Mouse (Mus musculus) right cerebral cortex, adult 2 months (tissue): ENCODE results near the gene Tmtc1.

Experiments
- DNase-seq, 2 experiments: peaks; one replicate each; pipeline ENCODE4 v3.0.0; 2021 to 2022; ENCODE audit warnings: low spot score in 2 of 2

The Tmtc1 gene

DNA sequence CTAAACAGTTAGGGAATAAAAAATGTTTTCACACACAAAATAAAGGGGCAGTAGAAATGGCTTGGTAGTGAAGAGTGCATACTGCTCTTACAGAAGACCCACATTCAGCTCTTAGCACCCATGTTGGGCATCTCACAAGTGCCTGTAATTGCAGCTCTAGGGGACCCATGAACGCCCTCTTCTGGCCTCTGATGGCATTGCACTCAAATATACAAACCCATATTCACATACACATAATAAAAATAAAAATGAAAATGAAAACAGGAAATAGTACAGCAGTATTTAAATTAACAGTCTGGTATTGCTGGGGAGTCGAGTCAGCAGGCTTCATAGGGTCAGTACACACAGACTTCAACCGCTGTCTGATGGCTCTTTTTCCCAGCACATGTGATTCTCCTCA is 201.9 kb downstream of the Tmtc1 start:
- no peak for DNase-seq

DNA sequence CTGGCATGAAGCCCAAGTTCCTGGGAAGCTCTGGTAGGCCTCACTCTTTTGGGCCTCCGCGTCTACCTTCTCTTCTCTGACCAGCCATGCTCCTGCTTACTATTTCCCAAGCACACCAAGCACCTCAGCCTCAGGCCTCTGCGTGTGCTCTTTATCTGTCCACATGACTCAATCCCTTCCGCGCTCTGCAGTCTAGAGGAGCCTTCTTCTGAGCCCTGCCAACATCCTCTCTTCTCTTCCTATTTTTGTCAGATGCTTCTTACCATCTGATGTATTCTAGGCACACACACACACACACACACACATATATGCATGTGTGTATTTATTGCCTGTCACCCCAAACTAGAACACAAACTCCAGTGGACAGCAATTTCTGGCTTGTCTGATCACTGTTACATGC is 202.5 kb downstream of the Tmtc1 start:
- DNase-seq: no peak

DNA sequence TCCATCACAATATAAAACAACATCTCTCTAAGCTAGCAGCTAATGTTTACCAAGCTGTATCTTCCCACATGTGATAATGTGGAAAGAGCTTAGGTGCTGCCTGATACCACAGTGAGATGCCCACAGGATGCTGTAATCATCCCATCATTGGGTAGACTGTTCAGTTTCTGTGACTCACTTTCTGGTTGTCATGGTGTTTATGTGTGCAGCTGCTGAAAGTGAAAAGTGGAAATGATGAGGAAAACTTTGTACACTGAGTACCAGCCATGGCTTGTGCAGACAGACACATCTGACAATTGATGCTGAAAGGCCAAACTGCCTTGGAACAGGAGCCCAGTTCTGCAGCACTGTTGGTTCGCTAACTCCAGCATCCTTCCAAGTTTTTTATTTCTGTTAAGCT is 204.9 kb downstream of the Tmtc1 start:
- no peak for DNase-seq

DNA sequence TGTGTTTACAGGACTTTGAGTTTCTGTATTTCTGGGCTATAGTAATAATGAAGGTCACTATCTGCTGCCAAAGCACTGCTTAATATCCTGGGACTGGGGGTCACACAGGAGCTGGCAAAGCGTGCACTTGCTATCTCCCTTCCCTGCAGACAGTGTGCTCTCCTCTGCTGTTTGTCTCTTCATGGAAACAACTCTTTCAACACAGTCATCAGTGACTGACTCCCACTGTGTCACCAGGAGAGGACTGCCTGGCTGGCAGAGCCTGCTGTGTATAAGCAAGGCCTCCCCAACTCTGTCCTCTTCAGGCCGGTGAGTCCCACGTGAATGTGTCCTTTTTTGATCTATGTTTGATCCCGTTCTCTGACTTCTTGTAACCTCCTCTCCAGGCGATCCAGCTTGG is 206.7 kb downstream of the Tmtc1 start:
- no peak for DNase-seq

DNA sequence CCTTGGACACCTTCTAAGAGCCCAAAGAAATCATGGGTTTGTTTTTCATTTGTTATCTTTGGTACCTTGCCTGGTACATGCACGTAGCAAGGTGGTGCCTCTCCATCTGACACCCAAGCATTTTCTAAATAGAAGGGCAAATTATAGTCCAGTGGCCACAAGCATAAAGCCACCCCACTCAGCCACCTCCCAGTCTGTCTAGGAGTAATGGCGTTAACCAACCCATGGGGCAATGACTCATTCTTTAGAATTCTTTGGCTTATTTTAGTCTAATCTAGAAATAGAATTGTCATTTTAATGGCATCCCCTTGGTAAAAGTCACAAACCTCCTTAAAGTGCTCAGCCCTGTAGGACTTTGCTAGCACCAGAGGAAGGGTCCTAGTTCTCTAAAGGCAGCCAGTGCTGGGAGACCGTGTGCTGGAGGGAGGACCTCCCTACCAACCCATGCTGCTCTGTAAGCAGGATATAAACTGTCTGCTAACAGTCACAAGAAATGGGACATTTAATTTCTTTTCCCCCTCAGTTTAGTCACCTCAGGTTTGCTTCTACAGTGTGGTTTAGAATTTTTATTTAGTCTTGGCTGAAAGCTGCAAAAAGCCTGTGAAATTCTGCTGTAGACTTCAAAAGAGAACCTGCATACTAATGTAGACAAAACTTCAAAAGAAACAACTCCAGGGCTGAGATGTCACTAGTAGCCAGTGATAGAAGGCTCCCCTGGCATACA is 209.9 kb downstream of the Tmtc1 start:
- DNase-seq: no peak

DNA sequence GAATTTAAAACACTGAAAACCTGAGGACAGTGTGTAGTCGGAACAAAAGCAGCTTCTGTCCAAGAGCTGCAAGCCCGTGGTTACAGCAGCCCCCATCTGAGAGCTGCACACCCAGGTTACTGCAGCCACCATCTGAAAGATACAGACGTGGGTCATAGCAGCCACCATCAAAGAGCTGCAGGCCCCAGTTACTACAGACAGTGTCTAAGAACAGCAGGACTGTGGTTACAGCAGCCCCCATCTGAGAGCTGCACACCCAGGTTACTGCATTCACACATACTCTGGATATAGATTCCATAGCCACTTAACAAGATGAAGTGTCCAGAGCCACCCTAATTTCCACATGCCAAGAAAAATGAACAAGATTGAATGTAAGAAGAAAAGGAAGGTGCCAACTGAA is 216.6 kb downstream of the Tmtc1 start:
- DNase-seq: no peak

DNA sequence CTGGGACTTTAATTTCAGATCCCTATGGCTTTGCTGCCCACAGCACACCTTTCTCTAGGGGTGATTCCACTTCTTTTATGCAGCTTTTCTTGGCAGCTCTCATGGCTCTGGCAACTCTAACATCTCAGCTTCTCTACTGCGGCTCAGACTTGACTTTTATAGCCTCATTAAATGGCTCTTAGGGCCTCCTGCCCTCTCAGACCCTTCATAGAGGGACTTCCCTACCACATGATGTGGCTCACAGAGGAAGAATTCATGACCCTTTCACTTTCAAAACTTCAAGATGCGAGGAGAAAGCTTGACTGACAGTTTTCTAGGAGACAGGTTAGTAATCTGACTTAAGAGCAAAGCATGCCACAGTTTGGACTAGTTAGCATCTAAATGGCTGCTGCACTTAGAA is 221.5 kb downstream of the Tmtc1 start:
- no peak for DNase-seq

DNA sequence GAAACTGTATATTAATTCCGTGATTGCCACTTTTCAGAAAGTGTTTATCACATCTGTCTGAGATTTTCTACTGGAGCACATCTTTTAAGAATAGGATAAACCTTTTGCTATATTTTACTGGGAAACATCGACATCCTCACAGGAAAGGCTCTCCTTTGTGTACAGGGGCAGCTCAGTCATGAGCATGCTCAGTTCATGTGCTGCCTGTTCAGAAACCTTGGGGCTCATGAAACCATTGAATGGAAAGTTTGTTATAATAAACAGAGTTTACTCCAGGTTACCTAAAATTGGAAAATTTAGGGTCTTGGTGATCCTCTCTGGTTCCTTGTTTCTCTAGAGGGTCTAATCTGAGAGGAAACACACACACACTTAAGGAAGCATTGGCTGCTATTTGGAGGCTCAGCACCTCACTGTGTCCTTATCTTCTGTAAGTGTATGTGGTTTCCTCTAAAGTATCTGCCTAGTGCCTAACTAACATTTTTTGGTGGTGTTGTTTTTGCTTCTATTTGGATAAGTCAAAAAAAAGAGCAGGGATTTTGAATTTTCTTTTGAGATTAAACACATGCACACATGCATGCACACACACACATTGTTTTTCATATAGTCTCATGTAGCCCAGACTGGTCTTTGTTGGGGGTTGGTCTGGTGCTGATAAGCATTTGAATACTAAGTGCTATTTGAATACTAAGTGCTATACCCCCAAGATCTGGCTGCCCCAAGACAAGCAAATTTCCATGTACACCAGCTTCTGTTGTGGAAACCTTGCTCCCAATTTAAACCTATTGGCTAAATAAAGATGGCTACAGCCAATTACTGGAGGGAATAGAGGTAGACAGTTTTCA is 225.7 kb downstream of the Tmtc1 start:
- no peak for DNase-seq

DNA sequence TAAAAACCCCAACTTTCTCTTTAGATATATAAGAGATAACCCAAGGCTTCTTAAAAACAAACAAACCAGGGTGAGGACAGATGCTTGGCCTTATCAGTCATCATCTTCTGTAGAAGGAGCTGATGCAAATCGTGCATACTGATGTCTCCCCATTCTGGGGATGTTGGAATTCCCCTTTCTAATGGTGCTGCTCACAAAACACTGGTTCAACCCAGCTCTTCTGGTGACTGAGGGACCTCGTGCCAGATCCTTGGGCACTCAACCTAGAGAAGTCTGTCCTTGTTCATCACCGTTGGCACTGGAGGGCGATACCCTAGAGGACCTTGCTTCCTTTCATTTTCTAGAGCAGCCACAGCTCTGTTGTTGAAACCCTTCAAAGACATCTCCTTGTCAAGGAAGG is 227.4 kb downstream of the Tmtc1 start:
- DNase-seq: no peak

DNA sequence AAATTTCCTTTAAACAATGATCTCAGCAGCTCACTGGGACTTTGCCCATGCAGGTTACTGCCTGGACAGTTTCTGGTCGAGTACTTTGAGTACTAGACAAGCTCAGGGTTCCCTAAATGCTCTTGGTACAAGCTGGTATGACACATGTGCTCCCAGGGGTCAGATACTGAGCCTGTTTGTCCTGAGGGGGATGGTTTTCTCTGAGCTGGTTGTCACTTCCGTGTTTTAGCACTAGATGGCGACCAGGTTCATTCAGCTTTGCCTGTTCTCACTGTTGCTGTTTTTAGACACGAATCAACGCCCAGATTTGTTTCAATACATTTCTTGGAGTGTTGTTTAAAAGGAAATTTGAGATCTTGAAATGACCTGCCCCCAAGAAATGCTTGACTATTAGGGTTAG is 229.4 kb downstream of the Tmtc1 start:
- peak; percentile 71 to 72 for DNase-seq

DNA sequence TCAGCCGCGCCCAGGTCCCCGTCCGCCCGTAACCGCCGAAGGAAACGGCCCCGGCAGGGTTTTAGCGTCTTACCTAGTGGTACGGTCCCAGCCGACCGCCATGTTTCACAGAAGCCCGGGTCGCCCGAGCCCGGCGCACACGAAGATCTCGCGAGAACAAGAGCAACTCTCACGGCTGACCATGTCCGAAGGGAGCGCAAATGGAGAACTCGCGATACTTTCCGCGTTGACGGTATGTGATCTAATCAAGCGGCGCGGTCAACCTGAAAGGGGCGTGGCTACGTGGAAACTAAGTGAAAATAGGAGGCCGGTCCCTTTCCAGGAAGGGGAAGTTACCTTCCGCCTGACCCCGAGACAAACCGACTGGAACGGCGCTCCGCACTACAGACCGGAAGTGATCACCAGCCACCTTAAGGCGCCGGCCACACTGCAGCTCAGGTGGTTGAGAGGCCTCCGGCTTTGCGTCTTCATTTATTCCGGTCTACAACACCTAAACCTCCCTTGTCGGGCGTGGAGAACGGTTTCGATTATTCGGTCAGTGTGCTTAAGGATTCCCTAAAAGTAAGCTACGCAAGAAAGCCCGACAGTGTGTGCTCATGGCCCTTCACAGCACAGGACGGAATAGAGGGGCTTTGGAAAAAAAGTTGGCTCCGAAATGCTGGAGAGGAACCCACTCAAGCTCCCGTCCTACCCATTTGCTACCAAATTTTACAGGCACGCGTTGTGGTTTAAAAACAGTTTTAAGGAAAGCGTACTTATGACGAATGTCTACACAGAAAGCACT is 232.1 kb downstream of the Tmtc1 start, which contains the start of gene Ergic2:
Ergic2 (minus strand) TSS at position 478 of the 784 bp plus-strand sequence.
- DNase-seq: peak; percentile 99

DNA sequence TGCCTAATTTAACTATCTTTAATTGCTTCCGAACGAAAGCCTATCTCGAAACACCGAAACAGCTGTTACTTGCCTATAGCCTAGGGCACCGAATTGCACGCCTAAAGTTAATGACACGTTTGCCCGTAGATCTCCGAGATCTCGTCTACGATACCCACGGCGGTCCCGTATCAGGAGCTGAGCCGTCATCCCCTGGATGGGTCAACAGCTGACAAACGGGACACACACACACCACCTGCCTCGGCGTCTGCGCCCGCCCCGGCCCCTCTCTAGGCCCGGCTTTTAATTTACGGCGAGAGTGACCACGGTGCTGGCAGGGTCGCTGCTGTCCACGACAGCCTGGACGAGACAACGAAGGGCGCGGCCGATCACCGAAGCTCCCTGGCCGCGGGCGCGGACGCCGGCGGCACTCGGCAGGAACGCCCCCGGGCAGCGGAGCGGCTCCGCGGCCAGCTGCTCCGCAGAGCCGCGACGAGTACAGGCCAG is 232.8 kb downstream of the Tmtc1 start:
- no peak for DNase-seq

DNA sequence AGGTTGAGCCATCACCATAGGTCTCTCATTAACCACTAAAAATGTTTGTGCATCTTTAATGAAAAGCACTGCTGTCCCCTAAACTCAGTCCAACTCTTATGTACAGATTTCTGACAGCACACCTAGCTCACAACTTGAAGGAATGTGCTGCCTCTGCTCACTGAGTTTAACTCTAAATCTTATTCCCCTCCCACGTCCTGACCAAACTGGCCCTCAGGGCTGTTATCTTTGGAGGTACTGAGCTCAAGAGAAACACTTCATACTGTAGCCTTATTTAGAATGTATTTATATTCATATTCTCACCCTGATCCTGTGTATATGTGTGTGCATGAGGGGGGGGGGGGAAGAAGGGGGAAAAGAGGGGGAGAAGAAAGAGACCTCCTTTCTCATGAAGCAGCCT is 236.7 kb downstream of the Tmtc1 start:
- no peak for DNase-seq

DNA sequence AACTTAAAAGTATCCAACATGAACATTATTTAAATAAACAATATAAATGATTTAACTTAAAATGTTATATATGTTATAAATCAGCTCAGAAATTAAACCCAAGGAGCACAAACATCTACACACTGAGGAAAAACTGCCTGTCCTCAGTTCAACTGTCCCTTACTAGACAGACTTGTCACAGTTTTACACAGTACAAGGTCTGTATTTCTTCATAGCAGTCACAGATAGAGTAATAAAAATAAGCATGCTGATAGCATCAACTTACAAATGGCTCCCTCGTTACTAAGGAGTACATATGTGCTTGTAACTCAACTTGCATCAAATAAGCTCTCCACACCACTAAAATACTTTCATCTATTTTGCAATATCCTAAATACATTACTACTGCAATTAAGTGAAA is 239.1 kb downstream of the Tmtc1 start:
- no peak for DNase-seq

DNA sequence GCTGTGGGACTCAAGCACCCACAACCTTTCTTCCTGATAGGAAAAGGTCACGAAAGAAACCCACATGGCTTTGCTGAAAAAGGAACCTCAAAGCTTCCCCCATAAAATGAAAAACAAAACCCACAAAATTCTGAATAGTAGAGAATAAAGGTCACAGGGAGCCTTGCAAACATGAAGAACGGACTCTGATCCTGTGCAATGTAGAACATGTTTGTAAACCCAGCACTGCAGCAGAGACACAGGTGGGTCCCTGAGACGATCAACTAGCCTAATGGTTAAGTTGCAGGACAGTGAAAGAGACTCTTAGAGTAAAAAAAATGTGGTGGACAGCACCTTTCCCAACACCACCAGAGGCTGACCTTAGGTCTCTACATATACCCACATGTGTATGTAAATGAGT is 244.5 kb downstream of the Tmtc1 start:
- DNase-seq: no peak

DNA sequence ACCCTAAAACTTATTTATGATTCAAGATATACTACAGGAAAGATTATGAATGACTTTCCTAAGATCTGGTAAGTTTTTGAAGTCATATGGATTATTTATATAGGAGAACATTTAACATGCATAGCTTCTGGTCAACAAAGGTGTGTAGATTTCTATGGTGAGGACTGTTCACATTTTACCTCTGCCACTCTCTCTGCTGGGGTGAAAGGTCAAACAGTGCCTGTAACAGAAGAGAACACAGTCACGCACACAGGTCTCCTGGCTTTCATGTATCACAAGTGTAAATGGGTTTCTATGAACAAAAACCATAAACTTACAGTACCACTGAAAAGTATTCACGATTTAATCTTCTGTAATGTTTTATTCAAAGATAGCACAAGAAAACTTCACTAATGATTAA is 245.0 kb downstream of the Tmtc1 start:
- DNase-seq: no peak

DNA sequence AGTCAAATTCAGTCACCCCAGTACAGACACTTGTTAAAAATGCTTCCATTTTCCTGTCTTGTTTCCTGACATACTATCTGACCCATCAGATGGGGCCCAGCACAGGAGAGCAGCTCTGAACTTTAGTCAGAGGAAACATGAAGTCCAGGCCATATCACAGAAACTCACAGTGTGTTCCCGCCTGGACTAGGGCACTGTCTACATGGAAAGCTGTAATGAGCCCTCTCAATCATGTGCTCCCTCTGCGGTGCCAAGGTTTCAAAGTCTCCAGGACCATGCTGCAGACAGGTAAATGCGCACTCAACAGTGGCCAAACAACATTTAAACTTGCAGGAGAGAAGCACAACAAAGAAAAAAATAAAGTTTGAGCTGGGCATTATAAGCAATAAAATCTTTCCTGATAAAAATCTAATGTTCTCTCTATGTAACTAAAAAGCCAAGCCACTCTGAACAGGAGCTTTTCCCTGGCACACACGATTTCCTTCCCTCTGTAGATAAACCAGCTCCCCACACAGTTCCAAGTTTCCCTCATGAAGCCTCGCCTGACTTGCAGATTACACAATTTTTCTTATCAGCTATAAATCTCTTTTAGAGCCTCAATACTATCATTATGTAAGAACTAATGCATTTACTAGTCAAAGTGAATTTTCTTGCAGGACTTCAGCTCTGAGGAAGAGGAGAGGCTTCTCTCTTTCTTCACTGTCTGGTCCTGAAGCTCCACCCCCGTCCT is 250.1 kb downstream of the Tmtc1 start:
- no peak for DNase-seq

DNA sequence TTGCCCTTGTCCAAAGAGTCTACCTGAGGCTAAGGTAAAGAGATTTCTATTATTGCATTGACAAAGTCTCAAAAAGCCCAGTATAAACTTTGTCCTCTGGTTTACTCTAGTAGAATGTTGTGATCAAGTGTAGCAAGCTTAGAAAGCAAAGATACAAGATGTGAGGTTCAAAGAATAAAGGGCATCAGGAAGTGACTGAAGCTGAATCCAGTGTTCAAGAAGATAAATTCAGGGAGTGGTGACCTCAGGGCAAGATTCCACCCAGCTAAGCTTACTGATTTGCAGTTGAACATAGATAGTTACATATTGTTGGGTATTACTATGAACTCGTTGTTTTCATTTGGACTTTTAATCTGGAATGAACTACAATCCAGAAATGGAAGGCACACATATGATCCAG is 258.5 kb downstream of the Tmtc1 start:
- DNase-seq: no peak
